12 mouse cellular contexts compared by ENCODE assay signal in genomic region chr16:8784753-8785152, GRCm38 (mm10). TPM values are rescaled to one million over a fixed set of nuclear protein-coding genes. Genes with fewer than 3 reads are reported as not detected.
A peak's percentile ranks its signal among the peaks of the same experiment; 100 is the strongest.
DNase-seq lines count a peak whose midpoint lies in the region; ATAC-seq lines count a peak whose summit lies in the region.
"Had no signal": no experiment of that assay in that cellular context is flagged by ENCODE, and none has a peak within 500 bp of the region (broad histone marks: within the 10 kb centered on the region; RNA-seq: fewer than 3 reads in every experiment).

No protein-coding gene starts in this region.

- DNase-seq in kidney, adult 18-20 months = peak; percentile 17
- peak; percentile 37 for DNase-seq in adrenal gland, postnatal 25 days
- DNase-seq in kidney, adult 8-10 months = peak; percentile 21 to 31
- DNase-seq in lung, postnatal 25 days (ENCODE audit: low spot score) = peak; percentile 88
- no peak for DNase-seq in right cerebral cortex, postnatal 4 days
- DNase-seq in Muller cell, postnatal 12 days (ENCODE audit: inconsistent ontology term) = no peak
- DNase-seq: spleen, adult 18-20 months had no signal

- ATAC-seq in kidney, embryonic 16.5 days (ENCODE audit: low FRiP score, low TSS enrichment) = no peak
- no peak for ATAC-seq in frontal cortex, adult (ENCODE audit: low TSS enrichment)

- no peak overlapping the region for H3K9ac ChIP-seq in kidney, embryonic 16.5 days (replicated peaks; ENCODE audit: low read length)
- H3K9ac ChIP-seq: hindbrain, embryonic 13.5 days; liver, embryonic 15.5 days had no signal

- H3K4me3 ChIP-seq in kidney, embryonic 16.5 days (ENCODE audit: low read length) = no peak overlapping the region
- H3K4me3 ChIP-seq: hindbrain, embryonic 13.5 days; liver, embryonic 15.5 days; myocyte had no signal

- WGBS in kidney, embryonic 16.5 days = 56% methylated on average over 3 of the region's 3 CpGs

- no peaks in the 10 kb centered on the region for H3K4me1 ChIP-seq in kidney, embryonic 16.5 days (ENCODE audit: insufficient read depth, low read length)
- H3K4me1 ChIP-seq: hindbrain, embryonic 13.5 days had no signal

- H3K9me3 ChIP-seq in kidney, embryonic 16.5 days (ENCODE audit: low read length) = no peaks in the 10 kb centered on the region
- H3K9me3 ChIP-seq: hindbrain, embryonic 13.5 days; liver, embryonic 15.5 days had no signal

- no peak overlapping the region for H3K4me2 ChIP-seq in kidney, embryonic 16.5 days (replicated peaks; ENCODE audit: low read depth, low read length)
- H3K4me2 ChIP-seq: hindbrain, embryonic 13.5 days; liver, embryonic 15.5 days had no signal

- H3K27ac ChIP-seq in kidney, embryonic 16.5 days (ENCODE audit: low read length) = no peak overlapping the region; the same call in 1 of the 2 replicates
- H3K27ac ChIP-seq: hindbrain, embryonic 13.5 days; liver, embryonic 15.5 days had no signal

- H3K27me3 ChIP-seq in kidney, embryonic 16.5 days (ENCODE audit: insufficient read depth, low read length) = no peaks in the 10 kb centered on the region
- H3K27me3 ChIP-seq: hindbrain, embryonic 13.5 days; liver, embryonic 15.5 days had no signal

- H3K36me3 ChIP-seq in kidney, embryonic 16.5 days (ENCODE audit: insufficient read depth, low read length) = no peaks in the 10 kb centered on the region
- H3K36me3 ChIP-seq: hindbrain, embryonic 13.5 days; liver, embryonic 15.5 days had no signal

RNA-seq across cellular contexts. Expression of gene Usp7, which starts 7.4 kb away (rescaled TPM):
- polyA plus RNA-seq in kidney, embryonic 16.5 days (2015; fragmentation: Nextera tagmentation; extraction: Ambion mirVana) = 23.8 and 29.5 TPM in 2 replicates
- total RNA-seq in adrenal gland, postnatal 25 days (2021) = 112 and 133 TPM in 2 replicates

RNA-seq across cellular contexts. Expression of gene 1810013L24Rik, which starts 45.1 kb away (rescaled TPM):
- 18.5 and 19.8 TPM in 2 replicates for polyA plus RNA-seq in kidney, embryonic 16.5 days (2015; fragmentation: Nextera tagmentation; extraction: Ambion mirVana)
- 79.5 and 93.3 TPM in 2 replicates for total RNA-seq in adrenal gland, postnatal 25 days (2021)

Comparison
In these comparisons a context has a peak if more than half of its experiments do, and no peak if none do; other contexts are left out.
1. DNase-seq: peak in kidney, adult 18-20 months (single experiment), adrenal gland, postnatal 25 days (single experiment), kidney, adult 8-10 months (2 of 2) and lung, postnatal 25 days (single experiment); none in right cerebral cortex, postnatal 4 days (single experiment) and Muller cell, postnatal 12 days (single experiment).